Mouse (Mus musculus) lung, adult 2 months (tissue): Measurements from ENCODE around the gene Gm21992.

Experiments
- CTCF ChIP-seq: fragments of 200-500 bp; IDR thresholded peaks from 2 replicates; pipeline ENCODE4 v1.5.1; 2011; ENCODE audit warnings: mild to moderate bottlenecking, low read length, control low read depth; ENCODE audit not compliant: insufficient read depth
- POLR2A ChIP-seq: fragments of 200-500 bp; IDR thresholded peaks from 2 replicates; pipeline ENCODE4 v1.6.1; 2011; ENCODE audit warnings: low read depth, mild to moderate bottlenecking, control low read depth, low read length, borderline replicate concordance; ENCODE audit errors: extremely low read depth

DNA sequence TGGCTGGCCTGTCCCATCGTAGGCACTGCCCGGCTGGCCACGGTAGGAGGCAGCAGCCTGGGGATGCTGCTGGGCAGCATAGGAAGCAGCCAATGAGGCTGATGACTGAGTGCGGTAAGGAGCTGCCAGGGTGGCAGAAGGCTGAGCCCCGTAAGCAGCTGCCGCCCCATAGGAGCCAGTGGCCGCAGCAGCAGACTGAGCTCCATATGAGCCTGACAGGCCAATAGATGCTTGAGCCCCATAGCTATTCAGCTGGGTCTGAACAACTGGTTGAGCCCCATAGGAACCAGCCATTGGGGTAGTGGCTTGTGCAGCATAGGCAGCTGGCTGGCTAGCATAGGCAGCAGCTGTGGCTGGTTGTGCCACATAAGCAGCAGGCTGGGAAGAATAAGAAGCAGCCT lies 8.7 kb downstream of the Gm21992 start:
- TF ChIP-seq POLR2A = no peak
- no peak for TF ChIP-seq CTCF
